ENCODE assay signal across 26 mouse cellular contexts in the genomic region with DNA sequence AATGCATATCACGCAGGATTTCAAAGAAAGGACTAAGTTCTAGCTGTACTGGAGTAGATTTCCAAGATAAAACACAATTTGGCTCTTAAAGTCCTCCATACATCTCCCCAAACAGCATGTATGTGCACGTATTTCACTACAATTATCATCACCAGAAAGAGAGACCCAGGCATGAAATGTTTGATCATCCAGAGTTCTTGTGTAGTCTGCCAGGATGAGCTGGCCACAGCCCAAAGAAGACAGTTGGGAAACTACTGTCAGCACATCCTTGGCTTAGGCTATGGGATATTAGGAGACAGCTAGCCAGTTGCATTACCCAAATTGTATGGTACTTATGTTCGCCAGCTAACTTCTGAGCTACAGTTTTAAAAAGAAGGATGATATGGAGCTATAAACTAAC.
DNase-seq lines count a peak whose midpoint lies in the region; ATAC-seq and TF ChIP-seq lines count a peak whose summit lies in the region.
"Had no signal": no experiment of that assay in that cellular context is flagged by ENCODE, and none has a peak within 500 bp of the region (broad histone marks: within the 10 kb centered on the region; RNA-seq: fewer than 3 reads in every experiment).

No protein-coding gene starts in this region.

- no peak overlapping the region for H3K4me2 ChIP-seq in lung, postnatal 0 days (replicated peaks; ENCODE audit: low read depth, low read length)
- no peak overlapping the region for H3K4me2 ChIP-seq in stomach, postnatal 0 days (replicated peaks; ENCODE audit: low read depth)
- H3K4me2 ChIP-seq: embryonic facial prominence, embryonic 13.5 days; forebrain, embryonic 12.5 days; forebrain, embryonic 15.5 days; heart, embryonic 12.5 days; heart, embryonic 15.5 days; hindbrain, embryonic 14.5 days had no signal

- DNase-seq in cerebellum, postnatal 10 days, result peak; percentile 80 to 88
- DNase-seq in cerebellum, postnatal 36 days, result no peak
- DNase-seq in left cerebral cortex, postnatal 4 days, result peak; percentile 86
- DNase-seq in left cerebral cortex, postnatal 25 days (ENCODE audit: low spot score in 2 of 2), result no peak
- peak; percentile 11 for DNase-seq in lung, postnatal 0 days (ENCODE audit: low spot score)
- DNase-seq in lung, postnatal 25 days (ENCODE audit: low spot score), result no peak
- peak; percentile 7 for DNase-seq in brain, adult 2 months (ENCODE audit: low read depth, low spot score)
- DNase-seq in stomach, postnatal 0 days (ENCODE audit: low spot score), result no peak
- DNase-seq: adrenal gland, adult 8-10 months; adrenal gland, postnatal 25 days; cerebellum, adult 11 months; cerebellum, adult 2 months; embryo, embryonic 11 days; gastrocnemius, postnatal 25 days; heart, adult 18-20 months; heart, postnatal 10 days; heart, postnatal 36 days had no signal

- no peak for TF ChIP-seq EP300 in lung, postnatal 0 days (IDR thresholded peaks at IDR 0.05)
- TF ChIP-seq EP300 in stomach, postnatal 0 days (optimal IDR thresholded peaks at IDR 0.05), result no peak

- H3K9ac ChIP-seq in lung, postnatal 0 days (replicated peaks; ENCODE audit: low read depth), result no peak overlapping the region
- H3K9ac ChIP-seq in stomach, postnatal 0 days (ENCODE audit: low read length), result no peak overlapping the region
- H3K9ac ChIP-seq: embryonic facial prominence, embryonic 13.5 days; forebrain, embryonic 12.5 days; forebrain, embryonic 15.5 days; heart, embryonic 12.5 days; heart, embryonic 15.5 days; hindbrain, embryonic 14.5 days had no signal

- WGBS in lung, postnatal 0 days, result 64% methylated on average over 3 of the region's 3 CpGs
- 79% methylated on average over 3 of the region's 3 CpGs for WGBS in stomach, postnatal 0 days

- TF ChIP-seq CTCF in lung, postnatal 0 days (IDR thresholded peaks at IDR 0.05), result no peak
- no peak for TF ChIP-seq CTCF in stomach, postnatal 0 days (IDR thresholded peaks at IDR 0.05; ENCODE audit: low read depth)

- no peaks in the 10 kb centered on the region for H3K36me3 ChIP-seq in lung, postnatal 0 days (ENCODE audit: insufficient read depth, low read length)
- no peaks in the 10 kb centered on the region for H3K36me3 ChIP-seq in stomach, postnatal 0 days (ENCODE audit: control insufficient read depth, insufficient read depth, low read length)
- H3K36me3 ChIP-seq: embryonic facial prominence, embryonic 10.5 days; embryonic facial prominence, embryonic 13.5 days; forebrain, embryonic 12.5 days; forebrain, embryonic 15.5 days; heart, embryonic 12.5 days; heart, embryonic 15.5 days had no signal

- no peak overlapping the region for H3K27ac ChIP-seq in lung, postnatal 0 days (ENCODE audit: low read length)
- H3K27ac ChIP-seq in stomach, postnatal 0 days (replicated peaks), result no peak overlapping the region
- H3K27ac ChIP-seq: embryonic facial prominence, embryonic 10.5 days; embryonic facial prominence, embryonic 13.5 days; forebrain, embryonic 12.5 days; forebrain, embryonic 15.5 days; heart, embryonic 15.5 days; hindbrain, embryonic 14.5 days had no signal

- intact Hi-C loops in left cerebral cortex, postnatal 4 days (cut with DNase I), result no loop called here
- intact Hi-C loops in left cerebral cortex, postnatal 25 days (cut with DNase I), result no loop called here

- no peak for ATAC-seq in lung, postnatal 0 days
- no peak for ATAC-seq in stomach, postnatal 0 days (ENCODE audit: low FRiP score, low TSS enrichment)
- ATAC-seq: activated CD4-positive, CD25-positive, alpha-beta regulatory T cell, adult 4 months; forebrain, embryonic 15.5 days had no signal

- no peak overlapping the region for H3K4me3 ChIP-seq in lung, postnatal 0 days (ENCODE audit: low read depth, low read length)
- H3K4me3 ChIP-seq in stomach, postnatal 0 days (ENCODE audit: low read depth, low read length), result no peak overlapping the region
- H3K4me3 ChIP-seq: embryonic facial prominence, embryonic 10.5 days; embryonic facial prominence, embryonic 13.5 days; erythroblast, embryonic 14.5 days; forebrain, embryonic 12.5 days; forebrain, embryonic 15.5 days; heart, embryonic 12.5 days; heart, embryonic 15.5 days had no signal

- H3K27me3 ChIP-seq in lung, postnatal 0 days (replicated peaks; ENCODE audit: insufficient read depth, low read length), result no peaks in the 10 kb centered on the region
- no peaks in the 10 kb centered on the region for H3K27me3 ChIP-seq in stomach, postnatal 0 days (ENCODE audit: control insufficient read depth, insufficient read depth, low read length)
- H3K27me3 ChIP-seq: embryonic facial prominence, embryonic 13.5 days; forebrain, embryonic 12.5 days; forebrain, embryonic 15.5 days; heart, embryonic 12.5 days; heart, embryonic 15.5 days had no signal

- H3K4me1 ChIP-seq in lung, postnatal 0 days (ENCODE audit: insufficient read depth, low read depth, low read length), result no peaks in the 10 kb centered on the region
- no peaks in the 10 kb centered on the region for H3K4me1 ChIP-seq in stomach, postnatal 0 days (replicated peaks; ENCODE audit: control insufficient read depth, insufficient read depth)
- H3K4me1 ChIP-seq: embryonic facial prominence, embryonic 13.5 days; forebrain, embryonic 15.5 days; heart, embryonic 12.5 days; heart, embryonic 15.5 days had no signal

- no peaks in the 10 kb centered on the region for H3K9me3 ChIP-seq in lung, postnatal 0 days (ENCODE audit: low read length)
- no peaks in the 10 kb centered on the region for H3K9me3 ChIP-seq in stomach, postnatal 0 days (ENCODE audit: control insufficient read depth, low read length)
- H3K9me3 ChIP-seq: embryonic facial prominence, embryonic 10.5 days; embryonic facial prominence, embryonic 13.5 days; forebrain, embryonic 12.5 days; forebrain, embryonic 15.5 days; heart, embryonic 12.5 days; heart, embryonic 15.5 days had no signal

Comparison
In these comparisons a context has a peak if more than half of its experiments do, and no peak if none do; other contexts are left out.
1. DNase-seq: peak in cerebellum, postnatal 10 days (2 of 2), left cerebral cortex, postnatal 4 days (single experiment), lung, postnatal 0 days (single experiment) and brain, adult 2 months (single experiment); none in cerebellum, postnatal 36 days (0 of 2), left cerebral cortex, postnatal 25 days (0 of 2), lung, postnatal 25 days (single experiment) and stomach, postnatal 0 days (single experiment).